Mouse (Mus musculus): ENCODE results near the gene Rabgap1l.

Rabgap1l gene

DNA sequence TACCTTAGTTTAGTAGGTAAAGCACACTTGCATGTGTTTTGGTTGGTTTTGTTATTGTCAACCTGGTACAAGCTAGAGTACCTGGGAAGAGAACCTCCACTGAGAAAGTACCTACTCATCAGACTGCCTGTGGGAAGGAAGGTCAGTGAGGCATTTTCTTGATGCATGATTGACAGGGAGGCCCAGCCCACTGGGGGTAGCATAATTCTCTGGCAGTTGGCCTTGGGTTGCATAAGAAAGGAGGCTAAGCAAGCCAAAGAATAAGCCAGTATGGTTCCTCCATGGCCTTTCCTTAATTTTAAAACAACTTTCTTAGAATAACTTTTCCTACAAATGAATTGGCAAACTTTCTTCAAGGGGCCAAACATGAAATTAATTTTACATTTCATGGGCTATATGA is 587.5 kb downstream of the Rabgap1l start:
- in situ Hi-C loops (cut with MseI, MboI): no loop called here

DNA sequence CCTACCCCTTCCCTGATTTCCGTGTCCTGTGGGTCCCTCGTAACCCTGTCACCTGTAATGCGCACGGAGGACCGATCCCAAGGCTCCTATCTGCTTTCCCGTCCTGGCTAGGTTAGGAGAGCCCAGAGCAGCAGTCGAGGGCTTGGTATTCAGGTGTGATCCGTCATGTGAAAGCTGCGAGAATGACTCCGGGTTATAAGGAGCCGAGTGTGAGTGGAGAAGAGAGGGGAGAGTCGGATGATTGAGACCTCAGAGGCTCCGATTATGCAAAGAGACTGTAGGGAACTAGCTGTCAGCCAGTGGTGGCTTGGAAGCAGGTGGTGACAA is 597.7 kb downstream of the Rabgap1l start:
- in situ Hi-C loops (cut with MseI, MboI): no loop called here

DNA sequence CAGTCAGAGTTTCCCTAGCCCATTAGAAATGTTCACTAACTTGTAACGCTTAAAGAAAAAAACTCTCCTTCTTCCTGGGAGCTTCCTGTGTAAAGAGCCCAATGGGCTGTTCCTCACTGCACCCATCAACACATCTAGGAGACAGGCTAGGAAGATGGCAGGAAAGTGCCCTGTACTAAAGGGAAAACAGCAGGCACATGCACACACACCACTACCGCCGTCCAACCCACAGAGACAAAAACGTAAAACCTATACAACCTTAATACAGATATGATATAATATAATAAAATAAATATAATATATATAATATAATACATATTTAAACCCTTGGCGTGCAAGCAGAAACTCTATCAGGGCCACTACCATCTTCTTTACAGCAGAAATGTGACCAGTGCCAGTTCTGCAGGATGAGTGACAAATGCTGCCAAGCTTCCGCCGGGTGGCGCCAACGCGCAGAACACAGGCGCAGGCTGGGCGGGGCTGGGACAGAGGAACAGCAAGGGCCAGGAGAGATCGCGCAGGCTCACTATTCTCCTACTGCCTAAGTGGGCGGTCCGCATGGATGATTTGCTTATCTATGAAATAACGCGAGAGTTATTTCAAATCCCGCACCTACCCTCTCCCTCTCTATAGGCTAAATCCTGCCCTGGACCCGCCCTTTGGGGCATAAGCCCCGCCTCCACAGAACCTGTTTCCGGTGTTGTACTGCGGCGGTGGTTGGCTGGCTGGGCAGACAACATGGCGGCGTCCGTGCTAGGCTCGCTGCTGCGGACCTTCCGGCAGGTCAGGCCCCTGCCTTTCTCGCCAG is 598.3 kb downstream of the Rabgap1l start, which contains the start of gene Mrps14:
Gene Mrps14, plus strand, starts transcription at position 687 of the 808 bp plus-strand sequence.
- in situ Hi-C loops (cut with MseI, MboI): no loop called here

GRCm38 (mm10) chr1:160184506-160184905 is 608.5 kb downstream of the Rabgap1l start:
- in situ Hi-C loops (cut with MseI, MboI): no loop called here

DNA sequence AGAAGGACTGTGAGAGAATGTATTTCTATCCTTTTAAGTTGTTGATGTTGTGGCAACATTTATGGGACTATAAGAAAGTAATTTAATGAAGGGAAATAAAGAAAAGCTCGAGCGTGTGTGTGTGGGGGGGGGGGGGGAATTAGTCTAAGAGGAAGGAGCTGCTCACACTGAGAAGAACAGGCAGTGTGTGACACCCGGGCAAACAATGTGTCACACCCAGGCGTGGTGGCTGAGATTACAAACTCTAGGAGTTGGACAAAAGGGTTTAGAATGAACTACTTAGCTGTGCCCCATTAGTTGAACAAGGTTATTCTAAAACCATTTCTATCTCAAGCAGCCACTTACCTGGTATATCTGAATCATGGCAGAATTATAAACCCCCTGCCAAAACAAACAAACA is 611.8 kb downstream of the Rabgap1l start:
- in situ Hi-C loops (cut with MseI, MboI): no loop called here

DNA sequence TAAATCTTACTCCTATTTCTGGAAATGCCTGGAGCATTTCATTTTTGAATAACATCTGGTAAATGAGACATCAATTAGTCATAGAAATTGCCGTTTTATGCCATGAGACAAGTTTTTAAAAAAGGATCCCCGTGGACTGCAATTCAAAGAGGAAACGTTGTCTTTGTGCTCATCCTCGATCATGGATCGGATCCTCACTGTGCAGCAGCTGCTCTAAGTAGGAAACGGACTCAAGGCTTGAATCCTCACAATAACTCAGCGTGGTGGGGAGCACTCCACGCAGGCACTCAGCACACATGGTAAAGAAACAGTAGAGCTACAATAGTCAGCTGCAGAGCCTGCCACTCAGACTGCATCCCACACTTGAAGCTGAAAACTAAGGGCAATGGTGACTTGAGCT is 616.1 kb downstream of the Rabgap1l start:
- in situ Hi-C loops (cut with MseI, MboI): no loop called here

Measured in mouse trophoblast stem cell (cell line).